Mouse (Mus musculus): ENCODE results near the gene Rtl10. TPM values are rescaled to one million over a fixed set of nuclear protein-coding genes. Genes with fewer than 3 reads are reported as not detected.

The Rtl10 gene
- polyA plus RNA-seq, 1 experiment, result not detected

DNA sequence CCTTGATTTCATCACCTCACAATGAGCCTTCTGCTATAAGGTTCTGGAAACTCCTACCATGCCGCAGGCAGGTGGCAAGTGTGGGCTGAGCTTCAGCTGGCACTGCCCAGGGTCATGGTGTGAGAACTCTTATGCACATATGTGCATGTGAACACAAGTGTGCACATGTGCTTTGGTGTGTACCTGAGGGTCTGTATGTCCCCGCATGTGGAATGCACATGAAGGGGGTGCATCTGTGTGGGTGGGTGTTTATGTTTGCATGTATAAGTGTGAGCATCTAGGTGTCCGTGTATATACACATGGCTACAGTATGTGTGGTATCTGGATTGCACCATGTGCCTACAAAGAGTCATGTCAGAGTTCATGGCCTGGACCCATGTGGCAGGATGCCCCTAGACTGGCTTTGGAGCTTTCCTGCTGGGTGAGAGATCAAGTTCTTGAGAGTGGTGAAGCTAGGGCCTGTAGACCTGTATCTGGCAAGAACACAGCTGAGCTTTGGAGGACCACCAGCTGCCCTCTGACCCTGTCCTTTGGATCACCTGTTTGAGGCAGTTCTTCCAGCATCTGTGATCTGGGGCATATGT is 38.8 kb downstream of the Rtl10 start:
- 86% methylated on average over 3 of the region's 3 CpGs for WGBS
- Histone ChIP-seq H3K4me1 (ENCODE audit: control insufficient read depth, insufficient read depth, low read length) (no peaks in the 10 kb centered on the region), H3K4me3 (replicated peaks; ENCODE audit: control insufficient read depth, low read depth, low read length) (no peak overlapping the region), H3K27ac (ENCODE audit: control insufficient read depth, insufficient read depth, low read depth, low read length, poor library complexity) (no peak overlapping the region)
- no peak for TF ChIP-seq POLR2A (IDR thresholded peaks at IDR 0.05; ENCODE audit: borderline replicate concordance, control insufficient read depth, low read depth, low read length)
- no peak for TF ChIP-seq CTCF (IDR thresholded peaks at IDR 0.05; ENCODE audit: control insufficient read depth, insufficient read depth, low read length)

DNA sequence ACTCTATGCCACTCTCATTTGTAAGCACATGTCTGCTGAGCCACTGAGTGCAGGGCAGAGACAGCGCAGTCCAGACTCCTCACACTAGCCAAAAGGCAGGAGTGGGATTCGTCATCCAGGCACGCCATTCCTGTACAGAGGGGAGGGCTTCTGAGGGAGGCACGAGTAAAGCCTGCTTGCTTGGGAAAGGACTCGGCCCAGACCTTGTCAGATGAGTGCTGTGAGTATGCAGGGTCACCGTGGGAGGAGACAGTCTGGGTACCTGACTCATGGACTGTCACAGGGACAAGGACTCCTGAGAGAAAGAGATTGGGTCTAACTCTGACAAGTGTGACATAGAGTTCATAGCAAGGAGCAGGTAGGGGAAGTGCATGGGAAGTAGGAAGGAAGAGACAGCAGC is 40.6 kb downstream of the Rtl10 start:
- TF ChIP-seq POLR2A (IDR thresholded peaks at IDR 0.05; ENCODE audit: borderline replicate concordance, control insufficient read depth, low read depth, low read length) (no peak), CTCF (IDR thresholded peaks at IDR 0.05; ENCODE audit: control insufficient read depth, insufficient read depth, low read length) (no peak)
- no peaks in the 10 kb centered on the region for H3K4me1 ChIP-seq (ENCODE audit: control insufficient read depth, insufficient read depth, low read length)
- no peak overlapping the region for H3K27ac ChIP-seq (ENCODE audit: control insufficient read depth, insufficient read depth, low read depth, low read length, poor library complexity)
- 78% methylated on average over 6 of the region's 6 CpGs for WGBS
- H3K4me3 ChIP-seq (replicated peaks; ENCODE audit: control insufficient read depth, low read depth, low read length), result no peak overlapping the region

DNA sequence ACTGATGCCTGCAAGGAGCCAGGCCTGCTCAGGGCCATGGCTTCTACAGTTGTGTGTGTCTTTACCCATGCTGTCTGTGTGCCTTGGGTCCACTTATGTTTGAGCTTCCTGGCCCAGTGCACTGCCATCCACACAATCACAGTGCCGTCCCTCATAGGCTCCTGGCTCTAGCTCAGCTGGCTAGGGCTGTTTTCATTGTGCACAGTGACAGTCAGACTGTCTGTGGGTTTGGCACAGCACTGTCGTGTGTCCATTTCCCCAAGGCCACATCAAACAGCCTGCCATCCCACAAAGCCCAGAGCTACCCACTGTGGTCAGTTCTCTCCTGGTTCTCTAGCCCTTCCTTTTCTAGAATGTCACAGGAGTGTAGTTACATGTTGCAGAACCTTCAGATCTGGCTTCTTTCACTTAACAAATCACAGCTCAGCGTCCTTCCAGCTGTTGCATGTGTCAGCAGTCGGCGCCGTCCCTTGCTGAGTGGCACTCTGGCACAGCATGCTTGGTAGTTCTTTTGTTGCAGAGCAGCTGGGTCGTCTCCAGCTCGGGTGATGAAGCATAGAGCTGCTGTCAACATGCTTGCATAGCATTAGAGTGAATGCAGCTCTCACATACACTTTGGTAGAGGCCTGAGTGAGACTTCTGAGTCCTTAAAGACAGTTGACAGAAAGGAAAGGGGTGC is 44.6 kb downstream of the Rtl10 start:
- 78% methylated on average over 8 of the region's 8 CpGs for WGBS
- no peak overlapping the region for H3K27ac ChIP-seq (ENCODE audit: control insufficient read depth, insufficient read depth, low read depth, low read length, poor library complexity)
- TF ChIP-seq POLR2A (IDR thresholded peaks at IDR 0.05; ENCODE audit: borderline replicate concordance, control insufficient read depth, low read depth, low read length), result no peak
- TF ChIP-seq CTCF (IDR thresholded peaks at IDR 0.05; ENCODE audit: control insufficient read depth, insufficient read depth, low read length), result no peak
- no peak overlapping the region for H3K4me3 ChIP-seq (replicated peaks; ENCODE audit: control insufficient read depth, low read depth, low read length)
- no peaks in the 10 kb centered on the region for H3K4me1 ChIP-seq (ENCODE audit: control insufficient read depth, insufficient read depth, low read length)

DNA sequence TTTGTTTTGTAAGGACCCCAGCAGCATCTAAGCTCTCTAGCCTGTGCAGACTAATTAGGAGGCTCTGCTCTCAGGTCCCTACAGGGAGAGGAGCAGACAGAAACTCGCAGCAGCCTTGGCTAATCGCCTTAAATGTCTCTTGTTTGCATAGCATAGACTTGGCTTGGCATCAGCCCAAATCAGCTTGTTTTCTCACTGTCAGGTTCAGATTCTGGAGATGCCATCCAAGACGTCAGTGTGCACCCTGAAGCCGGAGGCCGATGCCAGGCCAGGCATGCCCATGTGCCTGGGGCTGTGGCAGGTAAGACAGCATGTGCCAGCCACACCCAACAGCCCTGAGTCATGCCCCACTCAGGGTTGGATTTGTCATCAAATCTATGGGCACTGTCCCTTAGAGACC is 49.2 kb downstream of the Rtl10 start:
- Histone ChIP-seq H3K4me3 (replicated peaks; ENCODE audit: control insufficient read depth, low read depth, low read length) (no peak overlapping the region), H3K27ac (ENCODE audit: control insufficient read depth, insufficient read depth, low read depth, low read length, poor library complexity) (no peak overlapping the region), H3K4me1 (ENCODE audit: control insufficient read depth, insufficient read depth, low read length) (no peaks in the 10 kb centered on the region)
- WGBS, result 82% methylated on average over 5 of the region's 5 CpGs
- TF ChIP-seq POLR2A (IDR thresholded peaks at IDR 0.05; ENCODE audit: borderline replicate concordance, control insufficient read depth, low read depth, low read length), result no peak
- TF ChIP-seq CTCF (IDR thresholded peaks at IDR 0.05; ENCODE audit: control insufficient read depth, insufficient read depth, low read length), result no peak

Other genes with a start within 250 kb of the Rtl10 start
- gene Gm49776, start 240.6 kb upstream of the Rtl10 start, polyA plus RNA-seq (2011; ENCODE audit: insufficient read depth, insufficient read length, low replicate concordance, missing spikeins), result not detected in 2 replicates
- gene Dgcr8, start 209.7 kb upstream of the Rtl10 start, polyA plus RNA-seq (2011; ENCODE audit: insufficient read depth, insufficient read length, low replicate concordance, missing spikeins), result 37.4 and 48.8 TPM in 2 replicates
- gene Tango2, start 150.8 kb upstream of the Rtl10 start, polyA plus RNA-seq (2011; ENCODE audit: insufficient read depth, insufficient read length, low replicate concordance, missing spikeins), result 49.3 and 54.7 TPM in 2 replicates
- gene Arvcf, start 150.7 kb upstream of the Rtl10 start, polyA plus RNA-seq (2011; ENCODE audit: insufficient read depth, insufficient read length, low replicate concordance, missing spikeins), result 4.7 and 13.7 TPM in 2 replicates
- gene Txnrd2, start 72.5 kb upstream of the Rtl10 start, polyA plus RNA-seq (2011; ENCODE audit: insufficient read depth, insufficient read length, low replicate concordance, missing spikeins), result 66.6 and 86.0 TPM in 2 replicates
- gene Comt, start 72.0 kb upstream of the Rtl10 start, polyA plus RNA-seq (2011; ENCODE audit: insufficient read depth, insufficient read length, low replicate concordance, missing spikeins), result 40.6 and 53.8 TPM in 2 replicates
- gene Gnb1l, start 188 bp upstream of the Rtl10 start, polyA plus RNA-seq (2011; ENCODE audit: insufficient read depth, insufficient read length, low replicate concordance, missing spikeins), result 2.6 and 11.3 TPM in 2 replicates
- not detected in 2 replicates for gene Tbx1, start 91.8 kb downstream of the Rtl10 start, polyA plus RNA-seq (2011; ENCODE audit: insufficient read depth, insufficient read length, low replicate concordance, missing spikeins)
- 50.4 and 84.3 TPM in 2 replicates for gene Gp1bb, start 123.5 kb downstream of the Rtl10 start, polyA plus RNA-seq (2011; ENCODE audit: insufficient read depth, insufficient read length, low replicate concordance, missing spikeins)
- gene Gm49601, start 127.5 kb downstream of the Rtl10 start, polyA plus RNA-seq (2011; ENCODE audit: insufficient read depth, insufficient read length, low replicate concordance, missing spikeins), result 13.1 and 15.2 TPM in 2 replicates
- gene Sept5, start 131.1 kb downstream of the Rtl10 start, polyA plus RNA-seq (2011; ENCODE audit: insufficient read depth, insufficient read length, low replicate concordance, missing spikeins), result 13.9 and 41.9 TPM in 2 replicates